Mouse (Mus musculus) heart, postnatal 36 days (tissue): ENCODE data around the gene Pwwp2b. TPM values are rescaled to one million over a fixed set of nuclear protein-coding genes. Genes with fewer than 3 reads are reported as not detected.

Experiments used
- DNase-seq, 2 experiments: peaks; one replicate each; pipeline ENCODE4 v3.0.0; 2021 to 2022
- intact Hi-C: fragments of 180-260 bp; cut with DNase I; formaldehyde crosslinking; loops from one replicate; pipeline ENCODE4 v1.15.1; 2025
- total RNA-seq, 2 experiments: library from RNA; stranded (reverse); gene quantifications; 2 replicates each; pipeline ENCODE4 v1.2.3; 2021

Gene Pwwp2b
- total RNA-seq, 2 experiments from 2014 or later: 9.5 to 9.7 TPM

DNA sequence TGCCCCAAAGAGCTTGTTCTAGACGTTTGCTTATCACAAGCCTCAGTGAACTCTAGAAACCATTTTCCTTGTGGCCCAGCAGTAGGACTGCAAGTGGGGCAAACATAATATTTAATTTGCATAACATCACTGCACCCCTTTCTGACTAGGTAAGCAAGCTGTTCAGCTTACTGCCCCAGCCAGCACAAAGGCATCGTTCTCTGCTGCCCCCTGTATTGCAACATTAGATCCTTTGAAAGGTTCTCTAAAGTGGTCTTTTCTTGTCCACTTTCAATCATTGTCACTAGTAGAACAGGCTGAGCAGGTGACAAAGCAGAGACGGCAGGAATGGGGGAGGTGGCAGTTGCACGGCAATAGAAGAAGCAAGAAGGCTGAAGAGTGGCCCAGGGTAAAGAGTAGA lies 45.1 kb downstream of the Pwwp2b start:
- intact Hi-C loops: no loop called here
- DNase-seq: no peak

DNA sequence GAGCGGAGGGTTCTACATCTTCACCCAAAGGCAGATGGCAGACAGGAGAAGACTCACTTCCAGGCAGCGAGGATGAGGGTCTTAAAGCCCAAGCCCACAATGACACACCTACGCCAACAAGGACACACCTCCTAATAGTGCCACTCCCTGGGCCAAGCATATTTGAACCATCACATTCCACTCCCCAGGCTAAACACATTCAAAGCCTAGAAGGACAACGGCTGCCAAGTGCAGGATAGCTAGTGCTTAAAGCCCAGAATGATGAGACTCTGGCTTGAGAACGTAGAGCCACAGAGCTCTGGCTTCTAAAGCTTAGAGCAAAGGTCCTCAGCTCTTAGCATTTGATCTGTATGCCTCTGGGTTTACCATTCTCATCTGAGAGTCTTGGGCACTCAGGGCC lies 45.8 kb downstream of the Pwwp2b start:
- intact Hi-C loops: no loop called here
- no peak for DNase-seq

DNA sequence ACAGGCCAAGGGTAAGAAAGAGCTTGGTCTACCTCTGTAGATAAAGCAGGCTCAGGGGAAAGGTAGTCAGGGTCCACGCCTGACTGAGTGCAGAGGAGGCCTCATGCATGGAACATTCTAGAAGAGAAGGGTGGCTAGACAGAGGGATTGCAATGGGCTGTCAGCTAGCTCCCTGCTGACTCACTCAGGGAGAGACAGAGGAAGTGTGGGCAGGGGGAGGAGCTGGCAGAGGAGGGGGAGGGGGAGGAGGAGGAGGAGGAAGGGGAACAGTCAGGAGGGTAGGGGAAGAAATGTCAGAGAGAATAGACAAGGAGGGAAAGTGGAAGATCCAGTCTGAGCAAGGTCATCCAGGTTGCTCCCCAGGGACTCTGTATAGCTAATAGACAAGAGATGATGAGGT lies 47.4 kb downstream of the Pwwp2b start:
- intact Hi-C loops: loop anchor here (5.0 kb wide), 2 partner anchors 43 to 173 kb away; no protein-coding TSS in a partner anchor
- no peak for DNase-seq

DNA sequence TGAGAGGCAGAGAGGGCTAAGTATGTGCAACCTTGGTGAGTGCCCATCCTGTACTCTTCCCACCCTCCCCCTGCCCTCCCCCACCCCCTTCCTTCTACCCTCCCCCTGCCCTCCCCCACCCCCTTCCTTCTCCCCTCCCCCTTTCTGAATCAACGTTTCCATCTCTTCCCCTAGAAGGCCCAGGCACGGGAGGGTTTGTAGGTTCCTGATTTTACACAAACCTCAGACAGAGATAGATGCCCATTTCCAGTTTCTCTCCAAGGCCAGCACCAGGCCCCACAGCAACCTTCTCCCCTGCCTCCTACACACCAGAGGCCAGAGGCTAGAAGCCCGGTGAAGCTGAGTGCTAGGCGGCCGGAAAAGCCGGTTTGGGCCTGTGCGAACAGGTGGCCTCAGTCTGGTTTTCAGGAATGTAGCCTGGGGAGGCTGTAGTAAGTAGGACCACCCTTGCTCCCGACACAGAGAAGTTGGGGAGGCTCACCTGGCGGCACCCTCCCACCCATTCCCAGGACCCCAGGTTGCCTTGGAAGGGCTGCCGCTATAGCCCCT lies 48.3 kb downstream of the Pwwp2b start:
- intact Hi-C loops: loop anchor here (5.0 kb wide), 2 partner anchors 44 to 174 kb away; no protein-coding TSS in a partner anchor
- DNase-seq: no peak

DNA sequence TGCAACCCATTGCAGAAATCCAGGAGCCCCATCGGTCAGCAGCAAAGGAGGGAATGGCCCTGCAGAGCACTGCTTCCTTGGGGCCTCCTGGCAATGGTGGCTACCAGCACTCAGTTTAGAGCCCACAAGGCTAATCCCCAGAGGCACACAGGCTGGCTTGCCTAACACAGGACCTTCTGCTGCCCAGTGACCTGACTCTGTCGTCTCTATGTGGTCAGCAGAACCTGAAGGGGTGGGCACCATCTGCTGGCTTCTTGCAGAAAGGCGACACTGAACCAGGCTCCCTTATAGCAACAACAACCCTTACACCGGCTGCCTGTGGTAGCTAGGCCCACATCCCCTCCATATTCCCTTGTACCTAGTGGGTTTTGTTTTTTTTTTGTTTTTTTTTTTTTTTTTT lies 50.2 kb downstream of the Pwwp2b start:
- DNase-seq: no peak
- intact Hi-C loops: loop anchor here (2.0 to 5.0 kb wide), 3 partner anchors 22 to 176 kb away; no protein-coding TSS in a partner anchor

DNA sequence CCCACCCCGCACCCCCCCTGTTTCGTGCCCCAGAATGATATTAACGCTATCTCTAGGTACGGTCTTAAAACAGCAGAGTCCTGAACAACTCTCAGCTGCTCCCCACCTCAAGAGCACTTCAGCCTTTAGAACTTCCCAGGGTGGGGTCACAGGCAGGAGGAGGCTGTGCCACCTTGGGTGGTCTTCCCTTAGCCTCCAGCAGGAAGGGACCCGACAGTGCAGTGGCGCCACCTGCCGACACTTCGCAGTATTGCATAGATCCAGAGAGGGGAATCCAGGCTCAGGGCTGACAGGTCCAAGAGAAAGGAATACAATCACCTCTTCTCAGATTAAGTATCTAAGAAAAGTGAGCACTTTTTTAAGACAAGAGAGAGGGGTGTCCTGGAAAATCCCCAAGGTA lies 51.1 kb downstream of the Pwwp2b start:
- intact Hi-C loops: loop anchor here (1.0 to 5.0 kb wide), 5 partner anchors 23 to 177 kb away; no protein-coding TSS in a partner anchor
- peak; percentile 90 to 96 for DNase-seq

DNA sequence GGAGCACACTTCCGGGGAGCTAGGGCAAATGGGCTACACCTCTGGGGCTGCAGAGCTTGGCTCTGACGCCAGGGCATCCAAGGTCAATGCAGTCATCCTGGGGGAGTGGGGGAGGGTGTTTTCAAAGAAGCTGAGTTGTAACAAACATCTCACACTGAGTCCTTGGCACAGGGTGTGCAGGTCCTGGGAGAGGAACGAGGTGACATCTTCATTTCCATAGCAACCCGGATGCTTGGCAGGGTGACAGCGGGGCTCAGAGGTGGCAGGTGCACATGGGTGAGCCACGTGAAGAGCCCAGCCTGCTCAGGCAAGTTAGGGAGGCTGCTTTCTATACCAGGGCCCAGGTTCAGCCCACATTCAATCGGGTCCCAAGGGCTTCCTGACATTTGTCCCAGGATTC lies 52.1 kb downstream of the Pwwp2b start:
- DNase-seq: no peak
- intact Hi-C loops: no loop called here

DNA sequence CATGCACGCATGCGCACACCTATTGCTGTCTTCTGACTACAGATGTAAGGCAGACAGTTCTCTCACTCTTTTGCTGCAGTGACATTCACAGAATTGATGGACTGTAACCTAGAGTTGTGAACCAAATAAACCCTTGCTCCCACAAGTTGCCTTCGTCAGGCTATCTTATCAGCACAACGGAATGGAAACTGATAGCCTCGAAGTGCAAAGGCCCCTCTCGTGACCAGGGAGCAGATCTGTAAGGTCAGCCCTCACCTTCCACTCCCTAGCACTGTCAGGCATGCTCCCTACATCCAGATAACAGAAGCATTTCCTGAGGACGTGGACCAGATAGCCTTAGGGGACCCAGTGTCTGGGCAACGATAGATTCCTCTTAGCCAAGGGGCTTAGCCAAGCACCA lies 53.2 kb downstream of the Pwwp2b start:
- intact Hi-C loops: no loop called here
- no peak for DNase-seq

DNA sequence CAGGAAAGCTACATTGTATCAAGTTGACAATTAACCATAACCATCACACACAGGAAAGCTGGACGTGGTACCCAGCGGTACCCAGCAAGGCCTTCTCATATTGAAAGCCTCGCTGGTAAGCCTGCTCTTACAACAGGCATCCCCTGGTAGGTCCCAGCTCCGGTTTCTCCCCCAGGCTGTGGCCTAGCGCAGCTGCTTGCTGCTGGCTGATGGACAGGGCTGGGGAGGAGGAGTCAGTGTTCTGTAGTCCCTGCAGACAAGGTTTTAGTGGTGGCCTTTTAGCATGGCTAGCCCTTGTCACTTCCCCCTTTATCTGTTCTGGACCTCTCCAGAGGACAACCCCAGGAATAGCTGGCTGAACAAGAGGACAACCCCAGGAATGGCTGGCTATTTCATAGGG lies 54.0 kb downstream of the Pwwp2b start:
- intact Hi-C loops: no loop called here
- no peak for DNase-seq

DNA sequence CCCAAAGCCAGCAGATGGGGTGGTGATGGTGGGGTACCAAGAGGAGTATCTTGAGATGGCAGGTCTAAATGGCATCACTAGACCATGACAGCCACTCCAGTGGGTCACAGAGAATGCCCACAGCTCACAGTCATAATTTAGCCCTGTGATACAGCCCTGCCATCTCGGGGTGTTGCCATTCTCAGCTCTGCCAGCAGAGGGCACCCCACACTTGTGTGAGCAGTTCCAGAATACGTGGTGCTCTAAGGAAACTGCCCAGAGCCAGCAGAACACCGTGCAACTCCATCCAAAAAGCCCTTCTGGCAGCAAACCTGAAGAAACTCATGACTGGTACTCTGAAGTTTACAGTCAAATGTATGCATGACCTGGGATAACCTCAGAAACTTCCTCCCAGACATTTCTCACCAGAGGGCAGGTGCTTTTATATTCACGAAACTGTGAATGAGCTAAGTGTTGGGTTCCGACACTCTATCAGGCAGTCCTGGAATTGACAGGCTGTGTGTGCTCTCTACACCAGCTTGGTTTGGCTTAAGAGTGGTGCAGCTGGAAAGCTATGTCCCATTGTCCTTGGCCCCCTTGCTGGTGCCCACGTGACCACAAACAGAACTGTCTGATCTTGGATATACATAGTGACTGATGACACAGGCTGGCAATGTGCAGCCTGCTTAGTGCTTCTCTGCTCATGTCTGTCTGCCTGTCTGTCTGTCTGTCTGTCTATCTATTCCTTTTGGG lies 55.2 kb downstream of the Pwwp2b start:
- intact Hi-C loops: loop anchor here (1.0 kb wide), 2 partner anchors 86 to 170 kb away; partner anchors contain the start of gene Inpp5a
- DNase-seq: peak; percentile 90 to 95

DNA sequence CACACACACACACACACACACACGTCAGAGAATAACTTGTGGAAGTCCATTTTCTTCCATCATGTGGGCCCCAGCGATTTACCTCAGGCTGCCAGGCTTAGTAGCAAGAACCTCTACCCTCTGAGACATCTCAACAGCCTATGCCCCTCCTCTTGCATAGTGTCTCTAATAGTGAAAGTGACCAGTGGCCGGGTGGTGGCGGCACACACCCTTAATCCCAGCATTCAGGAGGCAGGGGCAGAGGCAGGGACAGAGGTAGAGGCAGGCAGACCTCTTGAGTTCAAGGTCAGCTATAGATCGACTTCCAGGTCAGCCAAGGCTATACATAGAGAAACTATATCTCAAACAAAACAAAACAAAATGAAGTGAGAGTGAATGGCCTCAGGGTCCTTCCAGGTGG lies 56.0 kb downstream of the Pwwp2b start:
- no peak for DNase-seq
- intact Hi-C loops: no loop called here

DNA sequence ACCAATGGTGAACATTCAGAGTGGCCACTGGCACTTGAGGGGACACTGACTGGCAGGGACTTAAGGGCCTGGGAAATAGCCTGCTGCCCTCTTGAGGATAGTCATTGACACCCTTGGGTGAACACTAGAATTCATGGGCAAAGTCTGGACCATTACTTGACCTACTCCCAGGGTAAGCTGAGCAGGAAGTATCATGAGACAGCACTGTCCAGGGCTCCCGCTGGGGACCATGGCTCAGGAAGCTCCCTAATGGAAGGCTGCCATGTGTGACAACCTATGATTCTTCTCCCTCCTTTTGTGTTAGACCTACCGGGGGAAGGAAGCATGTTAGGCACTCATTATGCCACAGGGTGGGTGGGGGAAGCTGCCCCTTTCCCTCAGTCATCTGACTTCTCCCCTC lies 58.8 kb downstream of the Pwwp2b start:
- DNase-seq: no peak
- intact Hi-C loops: no loop called here

DNA sequence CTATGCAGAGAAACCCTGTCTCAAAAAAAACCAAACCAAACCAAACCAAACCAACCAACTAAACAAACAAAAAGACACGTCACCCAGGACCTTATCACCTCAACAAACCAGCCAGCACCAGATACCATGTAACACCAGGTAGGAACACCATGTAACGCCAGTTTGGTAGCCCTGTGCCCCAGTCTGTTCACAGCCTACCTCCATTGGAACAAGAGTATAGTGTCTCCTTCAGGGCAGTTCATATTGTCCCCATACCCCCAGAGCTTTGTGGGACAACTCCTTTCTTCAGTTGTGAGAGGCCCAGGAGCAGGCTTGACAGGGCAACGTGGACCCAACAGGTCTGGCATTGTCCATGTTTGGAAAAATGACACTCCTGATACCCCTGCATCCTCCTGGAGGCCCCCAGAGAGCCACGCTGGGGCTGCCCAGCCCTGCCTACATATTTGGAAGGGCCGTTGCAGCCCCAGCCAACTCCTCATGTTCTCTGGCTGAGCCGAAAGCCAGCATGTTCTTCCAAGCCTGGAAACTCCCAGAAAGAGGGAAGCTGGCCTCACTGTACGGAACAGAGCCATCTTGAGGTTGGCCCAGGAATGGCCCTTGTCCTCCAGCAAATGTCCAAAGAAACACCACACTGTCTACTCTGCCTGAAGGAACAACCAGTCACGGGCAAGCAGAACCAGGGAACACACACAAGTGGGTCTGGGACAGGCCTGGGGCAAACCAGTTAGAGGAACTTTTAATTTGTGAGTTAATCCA lies 60.0 kb downstream of the Pwwp2b start:
- peak; percentile 70 to 75 for DNase-seq
- intact Hi-C loops: loop anchor here (2.0 kb wide), 1 partner anchor 56 kb away; no protein-coding TSS in a partner anchor

DNA sequence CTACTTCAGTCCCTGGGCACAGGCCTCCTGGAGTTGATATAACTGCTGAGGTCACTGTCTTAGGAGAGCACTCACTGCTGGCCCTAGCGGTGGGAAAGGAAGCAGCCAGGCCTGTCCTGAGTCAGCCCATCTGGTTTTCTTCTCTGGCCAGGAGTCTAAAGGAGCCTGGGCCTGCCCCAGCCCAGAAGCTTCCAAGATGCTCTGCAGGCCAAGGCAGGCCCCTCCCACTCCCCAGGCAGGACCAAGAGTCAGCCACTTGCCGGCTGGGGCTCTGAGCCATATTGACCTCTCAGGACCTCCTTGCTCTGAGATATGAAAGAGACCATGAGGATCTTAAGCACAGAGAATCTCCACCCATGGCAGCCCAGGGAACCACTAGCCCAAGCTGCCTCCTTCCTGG lies 60.8 kb downstream of the Pwwp2b start:
- intact Hi-C loops: loop anchor here (2.0 kb wide), 1 partner anchor 56 kb away; no protein-coding TSS in a partner anchor
- peak; percentile 77 to 78 for DNase-seq

DNA sequence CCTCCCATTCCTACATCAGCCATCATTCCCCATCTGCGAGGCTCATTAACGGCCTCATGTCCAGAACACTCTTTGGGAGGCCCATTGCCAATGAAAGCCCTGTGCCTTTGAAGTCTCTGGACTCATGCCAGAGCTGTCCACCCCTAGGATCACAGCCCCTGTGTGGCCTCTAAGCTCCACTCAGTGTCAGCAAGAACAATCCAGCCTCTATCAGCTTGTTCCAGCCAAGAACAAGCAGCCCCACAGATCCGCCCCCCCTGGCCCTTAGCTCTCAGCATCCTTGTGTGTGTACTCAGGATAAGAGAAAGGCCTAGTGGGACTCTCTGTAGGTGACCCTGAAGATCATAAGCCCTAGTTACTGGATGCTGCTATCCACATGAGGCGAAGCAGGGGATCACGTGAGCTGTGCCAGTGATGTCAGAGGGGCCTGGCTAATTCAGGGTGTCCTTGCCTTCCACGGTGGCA lies 62.2 kb downstream of the Pwwp2b start:
- intact Hi-C loops: loop anchor here (2.0 kb wide), 1 partner anchor 28 kb away; no protein-coding TSS in a partner anchor
- DNase-seq: peak; percentile 38 to 45

DNA sequence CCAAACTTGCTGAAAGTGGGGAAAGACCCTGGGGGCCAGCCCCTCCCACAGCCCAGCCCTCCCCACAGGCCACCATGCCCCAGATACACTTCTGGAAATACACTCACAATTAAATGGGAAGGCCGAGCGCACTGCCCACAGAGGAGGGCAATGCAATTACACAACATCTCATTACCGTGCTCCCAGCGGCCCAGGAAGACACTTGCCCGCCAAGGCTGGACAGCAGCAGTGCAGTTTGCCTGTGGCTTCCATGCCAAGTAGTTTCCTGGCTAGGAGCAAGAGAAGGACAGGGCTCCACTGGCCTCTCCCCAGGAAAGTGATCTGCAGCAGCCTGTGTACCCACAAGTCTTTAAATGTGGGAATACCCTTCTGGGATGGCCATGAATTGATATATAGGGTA lies 64.4 kb downstream of the Pwwp2b start:
- DNase-seq: no peak
- intact Hi-C loops: no loop called here

DNA sequence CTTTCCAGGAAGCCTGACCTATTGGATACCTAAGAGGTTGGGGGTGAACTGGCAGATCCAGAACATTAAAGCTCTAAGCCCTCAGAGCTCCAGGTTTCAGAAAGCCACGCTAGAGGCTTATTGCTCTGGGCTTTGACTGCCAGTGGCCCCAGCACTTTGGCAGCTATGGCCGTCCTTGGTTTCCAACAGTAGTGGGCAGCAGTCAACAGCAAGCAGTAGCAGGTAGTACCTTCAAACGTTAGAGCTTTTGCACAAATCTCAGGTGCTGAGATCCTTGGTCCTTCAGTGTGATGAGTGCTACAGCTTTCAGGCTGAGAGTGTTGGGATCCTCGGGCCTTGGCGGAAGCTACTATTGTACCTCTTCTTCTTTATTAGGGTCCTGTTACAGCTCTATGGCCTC lies 65.1 kb downstream of the Pwwp2b start:
- intact Hi-C loops: no loop called here
- no peak for DNase-seq

DNA sequence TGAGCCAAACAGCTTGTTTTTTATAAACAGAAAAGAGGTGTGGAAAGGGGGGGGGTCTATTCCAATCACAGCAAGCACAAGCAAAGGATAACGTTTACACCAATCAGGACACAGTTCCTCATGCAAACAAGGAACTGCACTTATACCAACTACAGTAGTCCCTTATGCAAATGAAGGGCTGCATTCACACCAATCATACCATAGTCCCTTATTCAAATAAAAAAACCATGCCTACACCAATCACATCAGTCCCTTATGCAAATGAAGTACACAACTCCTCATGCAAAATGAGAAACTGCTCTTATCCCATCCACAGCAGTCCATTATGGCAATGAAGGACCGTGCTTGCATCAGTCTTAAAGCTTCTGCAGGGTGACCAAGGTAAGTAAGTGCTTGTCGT lies 66.4 kb downstream of the Pwwp2b start:
- DNase-seq: no peak
- intact Hi-C loops: no loop called here

DNA sequence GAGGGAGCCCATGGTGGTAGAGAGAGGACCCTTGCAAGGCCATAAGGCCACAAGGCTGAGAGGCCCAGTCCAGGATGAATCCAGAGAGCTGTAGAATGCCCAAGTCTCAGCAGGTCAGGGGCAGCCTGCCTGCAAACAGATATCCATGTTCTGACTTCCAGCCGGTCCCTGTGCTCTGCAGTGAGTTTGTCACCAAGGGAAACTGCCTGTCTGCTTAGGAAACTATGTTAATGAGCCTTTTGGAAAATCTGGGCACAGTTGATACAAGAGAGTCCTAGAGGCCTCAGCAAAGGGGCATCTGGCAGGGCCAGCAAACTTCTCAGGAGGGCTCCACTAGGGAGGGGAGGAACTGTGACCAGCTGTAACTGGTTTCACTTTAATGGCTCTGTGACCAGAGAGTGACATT lies 70.7 kb downstream of the Pwwp2b start:
- intact Hi-C loops: no loop called here
- DNase-seq: peak in 1 of 2 experiments; percentile 50
